Mouse (Mus musculus): Measurements from ENCODE around the gene Sf3a3. TPM values are rescaled to one million over a fixed set of nuclear protein-coding genes. Genes with fewer than 3 reads are reported as not detected.
"Not testable (repeated sequence)": the region's sequence is repeated elsewhere in the genome, so short reads cannot be mapped to it uniquely, and the experiment has no call there.

The Sf3a3 gene
- polyA plus RNA-seq, 1 experiment from 2014 or later: 166 TPM

DNA sequence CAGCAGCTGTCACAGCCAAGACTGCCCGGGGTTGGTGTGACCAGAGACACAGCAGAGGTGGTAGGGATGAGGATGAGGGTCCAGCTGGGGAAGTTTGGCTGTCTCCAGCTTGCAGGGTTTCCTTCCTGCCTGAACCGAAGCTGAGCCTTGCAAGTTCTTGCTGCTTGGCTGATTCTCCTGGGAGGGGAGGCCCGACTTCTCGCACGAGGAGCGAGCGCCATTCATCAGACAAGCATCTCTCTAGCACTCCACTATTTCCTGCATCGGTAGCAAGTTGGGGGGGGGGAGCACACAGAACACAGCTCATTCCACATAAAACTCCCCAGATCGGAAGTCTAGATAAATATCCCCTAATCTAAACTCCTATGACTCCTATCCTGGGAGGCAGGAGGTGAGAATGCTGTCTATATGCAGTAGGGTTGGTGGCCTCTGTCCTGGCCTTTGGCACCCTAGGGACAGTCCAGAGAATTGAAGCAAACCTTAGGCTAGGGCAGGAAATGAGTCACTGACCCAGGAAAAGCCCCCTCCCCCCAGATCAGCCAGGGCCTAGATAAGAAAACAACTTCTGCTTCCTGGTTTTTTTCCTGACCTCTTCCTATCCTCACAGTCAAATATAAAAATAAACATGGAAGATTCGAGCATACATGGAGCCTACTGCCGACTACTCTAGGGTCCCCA lies 9.6 kb upstream of the Sf3a3 start:
- peak; percentile 84 for DNase-seq
- Histone ChIP-seq H3K27me3 (ENCODE audit: insufficient read depth, low read length) (no peaks in the 10 kb centered on the region), H3K36me3 (ENCODE audit: insufficient read depth) (peaks cover 17% of the 10 kb centered on the region; the same call in 1 of the 2 replicates), H3K9ac (peak overlapping the region; percentile 7; the same call in 1 of the 2 replicates), H3K27ac (ENCODE audit: low read depth) (peak overlapping the region; percentile 92), H3K4me3 (ENCODE audit: low read depth, low read length) (no peak overlapping the region), H3K9me3 (ENCODE audit: low read depth, low read length) (no peaks in the 10 kb centered on the region), H3K4me2 (peak overlapping the region; percentile 46), H3K4me1 (ENCODE audit: insufficient read depth) (peaks cover 42% of the 10 kb centered on the region)
- peak; percentile 33 for ATAC-seq (ENCODE audit: insufficient read depth)
- 3% methylated on average over 11 of the region's 11 CpGs for WGBS
- no peak for TF ChIP-seq CTCF (IDR thresholded peaks at IDR 0.05; ENCODE audit: low read depth)

- DNase-seq (no peak), ATAC-seq (ENCODE audit: insufficient read depth) (no peak)
- Histone ChIP-seq H3K27ac (ENCODE audit: low read depth) (peak overlapping the region; percentile 92), H3K4me2 (peak overlapping the region; percentile 46; the same call in 1 of the 2 replicates), H3K27me3 (ENCODE audit: insufficient read depth, low read length) (no peaks in the 10 kb centered on the region), H3K9ac (no peak overlapping the region), H3K9me3 (ENCODE audit: low read depth, low read length) (no peaks in the 10 kb centered on the region), H3K36me3 (ENCODE audit: insufficient read depth) (peaks cover 17% of the 10 kb centered on the region; the same call in 1 of the 2 replicates), H3K4me1 (ENCODE audit: insufficient read depth) (peaks cover 48% of the 10 kb centered on the region), H3K4me3 (ENCODE audit: low read depth, low read length) (no peak overlapping the region)
- WGBS: 77% methylated on average over 23 of the region's 23 CpGs
- no peak for TF ChIP-seq CTCF (IDR thresholded peaks at IDR 0.05; ENCODE audit: low read depth)
Observed at GRCm38 (mm10) chr4:124705661-124706269, 8.8 kb upstream of the Sf3a3 start.

GRCm38 (mm10) chr4:124707381-124708199 lies 7.0 kb upstream of the Sf3a3 start:
- 85% methylated on average over 25 of the region's 25 CpGs for WGBS
- not testable (repeated sequence) for H3K9ac ChIP-seq; DNase-seq; H3K27me3 ChIP-seq (ENCODE audit: insufficient read depth, low read length); H3K4me2 ChIP-seq; ATAC-seq (ENCODE audit: insufficient read depth); H3K9me3 ChIP-seq (ENCODE audit: low read depth, low read length); H3K4me3 ChIP-seq (ENCODE audit: low read depth, low read length)
- peak overlapping the region; percentile 92; the same call in 1 of the 2 replicates for H3K27ac ChIP-seq (ENCODE audit: low read depth)
- H3K4me1 ChIP-seq (ENCODE audit: insufficient read depth): peaks cover 37% of the 10 kb centered on the region
- H3K36me3 ChIP-seq (ENCODE audit: insufficient read depth): peaks cover 17% of the 10 kb centered on the region; the same call in 1 of the 2 replicates

DNA sequence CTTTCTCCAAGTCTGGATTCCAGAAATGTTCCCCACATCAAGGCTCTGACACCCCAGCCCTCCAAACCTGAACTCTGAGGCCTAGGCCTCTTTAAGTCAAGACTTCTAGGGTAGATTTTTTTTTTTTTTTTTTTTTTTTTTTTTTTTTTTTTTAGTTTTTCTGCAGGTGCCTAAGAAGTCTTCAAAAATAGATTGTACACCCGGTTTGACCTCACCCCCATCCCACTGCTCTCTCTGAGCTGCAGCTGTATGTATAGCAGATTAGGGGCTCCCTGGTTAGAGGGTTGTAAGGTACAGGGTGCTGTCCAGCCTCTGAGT lies 6.4 kb upstream of the Sf3a3 start:
- DNase-seq: not testable (repeated sequence)

GRCm38 (mm10) chr4:124708518-124709477 lies 5.8 kb upstream of the Sf3a3 start:
- 1% methylated on average over 41 of the region's 41 CpGs for WGBS
- Histone ChIP-seq H3K27ac (ENCODE audit: low read depth) (peak overlapping the region; percentile 92), H3K36me3 (ENCODE audit: insufficient read depth) (peaks cover 17% of the 10 kb centered on the region; the same call in 1 of the 2 replicates), H3K4me1 (ENCODE audit: insufficient read depth) (peaks cover 29% of the 10 kb centered on the region), H3K4me3 (ENCODE audit: low read depth, low read length) (peak overlapping the region; percentile 30), H3K9me3 (ENCODE audit: low read depth, low read length) (no peaks in the 10 kb centered on the region), H3K9ac (peak overlapping the region; percentile 28; the same call in 1 of the 2 replicates), H3K4me2 (peak overlapping the region; percentile 65), H3K27me3 (ENCODE audit: insufficient read depth, low read length) (no peaks in the 10 kb centered on the region)
- DNase-seq: peak; percentile 98
- peak; percentile 43 for TF ChIP-seq CTCF (IDR thresholded peaks at IDR 0.05; ENCODE audit: low read depth)
- ATAC-seq (ENCODE audit: insufficient read depth): peak; percentile 88

More for the DNA sequence above, 6.4 kb upstream of the Sf3a3 start:
- H3K9ac ChIP-seq; H3K9me3 ChIP-seq (ENCODE audit: low read depth, low read length); ATAC-seq (ENCODE audit: insufficient read depth); H3K27me3 ChIP-seq (ENCODE audit: insufficient read depth, low read length): not testable (repeated sequence)
- Histone ChIP-seq H3K4me1 (ENCODE audit: insufficient read depth) (peaks cover 35% of the 10 kb centered on the region), H3K4me3 (ENCODE audit: low read depth, low read length) (peak overlapping the region; percentile 30), H3K27ac (ENCODE audit: low read depth) (peak overlapping the region; percentile 92; the same call in 1 of the 2 replicates), H3K4me2 (peak overlapping the region; percentile 65), H3K36me3 (ENCODE audit: insufficient read depth) (peaks cover 17% of the 10 kb centered on the region; the same call in 1 of the 2 replicates)
- WGBS: 13% methylated on average over 1 of the region's 1 CpGs

DNA sequence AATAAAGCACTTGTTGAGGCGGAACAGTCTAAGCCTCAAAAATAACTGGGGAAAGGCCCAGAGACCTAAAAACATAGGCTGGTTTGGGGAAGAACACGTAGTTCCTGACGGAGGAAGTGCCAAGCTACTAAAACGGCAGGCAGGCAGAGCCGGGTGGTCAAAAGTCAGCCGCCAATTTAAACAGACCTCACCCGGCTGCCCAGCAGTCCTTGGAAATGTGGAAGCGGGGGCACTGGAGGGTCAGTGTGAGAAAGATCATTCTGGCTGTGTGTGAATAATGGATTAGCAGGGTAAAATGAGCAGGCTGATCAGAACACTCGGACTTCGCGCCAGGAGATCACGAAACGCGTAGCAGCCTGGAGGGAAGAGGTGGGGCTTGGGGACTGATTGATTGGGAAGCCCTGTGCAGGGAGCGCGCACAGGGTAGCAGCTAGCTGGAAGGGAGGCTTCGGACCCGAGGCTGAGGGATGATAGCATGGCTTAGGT lies 4.6 kb upstream of the Sf3a3 start:
- peak overlapping the region; percentile 30 for H3K4me3 ChIP-seq (ENCODE audit: low read depth, low read length)
- H3K9ac ChIP-seq: peak overlapping the region; percentile 20; the same call in 1 of the 2 replicates
- H3K4me1 ChIP-seq (ENCODE audit: insufficient read depth): peaks cover 19% of the 10 kb centered on the region
- no peak for TF ChIP-seq CTCF (IDR thresholded peaks at IDR 0.05; ENCODE audit: low read depth)
- peak overlapping the region; percentile 65 for H3K4me2 ChIP-seq
- peak overlapping the region; percentile 92 for H3K27ac ChIP-seq (ENCODE audit: low read depth)
- no peaks in the 10 kb centered on the region for H3K27me3 ChIP-seq (ENCODE audit: insufficient read depth, low read length)
- no peaks in the 10 kb centered on the region for H3K9me3 ChIP-seq (ENCODE audit: low read depth, low read length)
- 4% methylated on average over 18 of the region's 18 CpGs for WGBS
- no peak for ATAC-seq (ENCODE audit: insufficient read depth)
- peak; percentile 58 for DNase-seq
- peaks cover 17% of the 10 kb centered on the region; the same call in 1 of the 2 replicates for H3K36me3 ChIP-seq (ENCODE audit: insufficient read depth)
